Mouse (Mus musculus): ENCODE measurements around the gene Ahnak. TPM values are rescaled to one million over a fixed set of nuclear protein-coding genes. Genes with fewer than 3 reads are reported as not detected.

The Ahnak gene
- polyA plus RNA-seq, 1 experiment: 86.8 TPM

GRCm38 (mm10) chr19:9087821-9088220, 98.7 kb downstream of the Ahnak start, which contains the start of gene Scgb1a1:
Gene Scgb1a1 (minus strand): TSS chr19:9087958.
- TF ChIP-seq CEBPB (IDR thresholded peaks at IDR 0.05; ENCODE audit: low read depth) (no peak), CTCF (IDR thresholded peaks at IDR 0.05; ENCODE audit: control insufficient read depth, insufficient read depth, insufficient read length) (no peak), USF1 (IDR thresholded peaks at IDR 0.05; ENCODE audit: low read depth) (no peak), FOSL1 (IDR thresholded peaks at IDR 0.05; ENCODE audit: insufficient read depth, low read length, poor library complexity, severe bottlenecking) (no peak), MAX (IDR thresholded peaks at IDR 0.05) (no peak), MYOG (IDR thresholded peaks at IDR 0.05; ENCODE audit: control insufficient read depth, extremely low read depth, insufficient read length) (no peak), MYOD1 (IDR thresholded peaks at IDR 0.05; ENCODE audit: control insufficient read depth, insufficient read length, low read depth) (no peak)
- no peaks in the 10 kb centered on the region for H3K36me3 ChIP-seq (ENCODE audit: control insufficient read depth, insufficient read depth)

GRCm38 (mm10) chr19:9090191-9090590, 101.1 kb downstream of the Ahnak start:
- no peak overlapping the region for H3K4me3 ChIP-seq (ENCODE audit: insufficient read depth, poor library complexity, severe bottlenecking)
- TF ChIP-seq MYOG (IDR thresholded peaks at IDR 0.05; ENCODE audit: control insufficient read depth, extremely low read depth, insufficient read length) (no peak), USF1 (IDR thresholded peaks at IDR 0.05; ENCODE audit: low read depth) (no peak), MAX (IDR thresholded peaks at IDR 0.05) (no peak), FOSL1 (IDR thresholded peaks at IDR 0.05; ENCODE audit: insufficient read depth, low read length, poor library complexity, severe bottlenecking) (no peak), MYOD1 (IDR thresholded peaks at IDR 0.05; ENCODE audit: control insufficient read depth, insufficient read length, low read depth) (no peak), CTCF (IDR thresholded peaks at IDR 0.05; ENCODE audit: control insufficient read depth, insufficient read depth, insufficient read length) (no peak), CEBPB (IDR thresholded peaks at IDR 0.05; ENCODE audit: low read depth) (no peak)
- H3K36me3 ChIP-seq (ENCODE audit: control insufficient read depth, insufficient read depth): no peaks in the 10 kb centered on the region
- no peaks in the 10 kb centered on the region for H3K79me3 ChIP-seq (ENCODE audit: low read depth)
- no peaks in the 10 kb centered on the region for H3K27me3 ChIP-seq (ENCODE audit: control insufficient read depth, insufficient read depth, insufficient read length)
- H3ac ChIP-seq (ENCODE audit: control insufficient read depth, insufficient read length, low read depth): no peak overlapping the region
- no peaks in the 10 kb centered on the region for H3K79me2 ChIP-seq (ENCODE audit: control insufficient read depth, insufficient read depth)

More at GRCm38 (mm10) chr19:9087821-9088220, 98.7 kb downstream of the Ahnak start, which contains the start of gene Scgb1a1:
- H3K79me2 ChIP-seq (ENCODE audit: control insufficient read depth, insufficient read depth): no peaks in the 10 kb centered on the region
- H3K79me3 ChIP-seq (ENCODE audit: low read depth): no peaks in the 10 kb centered on the region
- no peaks in the 10 kb centered on the region for H3K27me3 ChIP-seq (ENCODE audit: control insufficient read depth, insufficient read depth, insufficient read length)
- no peak within 1 kb of the TSS for H3ac ChIP-seq (ENCODE audit: control insufficient read depth, insufficient read length, low read depth)
- H3K4me3 ChIP-seq (ENCODE audit: insufficient read depth, poor library complexity, severe bottlenecking): no peak within 1 kb of the TSS

GRCm38 (mm10) chr19:9090709-9091108, 101.6 kb downstream of the Ahnak start:
- Histone ChIP-seq H3K36me3 (ENCODE audit: control insufficient read depth, insufficient read depth) (no peaks in the 10 kb centered on the region), H3K27me3 (ENCODE audit: control insufficient read depth, insufficient read depth, insufficient read length) (no peaks in the 10 kb centered on the region), H3K79me2 (ENCODE audit: control insufficient read depth, insufficient read depth) (no peaks in the 10 kb centered on the region), H3ac (ENCODE audit: control insufficient read depth, insufficient read length, low read depth) (no peak overlapping the region), H3K79me3 (ENCODE audit: low read depth) (no peaks in the 10 kb centered on the region), H3K4me3 (ENCODE audit: insufficient read depth, poor library complexity, severe bottlenecking) (no peak overlapping the region)
- no peak for TF ChIP-seq MAX (IDR thresholded peaks at IDR 0.05)
- no peak for TF ChIP-seq FOSL1 (IDR thresholded peaks at IDR 0.05; ENCODE audit: insufficient read depth, low read length, poor library complexity, severe bottlenecking)
- no peak for TF ChIP-seq MYOG (IDR thresholded peaks at IDR 0.05; ENCODE audit: control insufficient read depth, extremely low read depth, insufficient read length)
- no peak for TF ChIP-seq USF1 (IDR thresholded peaks at IDR 0.05; ENCODE audit: low read depth)
- TF ChIP-seq CEBPB (IDR thresholded peaks at IDR 0.05; ENCODE audit: low read depth): no peak
- TF ChIP-seq CTCF (IDR thresholded peaks at IDR 0.05; ENCODE audit: control insufficient read depth, insufficient read depth, insufficient read length): no peak
- no peak for TF ChIP-seq MYOD1 (IDR thresholded peaks at IDR 0.05; ENCODE audit: control insufficient read depth, insufficient read length, low read depth)

GRCm38 (mm10) chr19:9095111-9095510, 106.0 kb downstream of the Ahnak start:
- H3K79me3 ChIP-seq (ENCODE audit: low read depth): no peaks in the 10 kb centered on the region
- H3K36me3 ChIP-seq (ENCODE audit: control insufficient read depth, insufficient read depth): no peaks in the 10 kb centered on the region
- TF ChIP-seq MYOG (IDR thresholded peaks at IDR 0.05; ENCODE audit: control insufficient read depth, extremely low read depth, insufficient read length) (no peak), CEBPB (IDR thresholded peaks at IDR 0.05; ENCODE audit: low read depth) (no peak), MAX (IDR thresholded peaks at IDR 0.05) (no peak), CTCF (IDR thresholded peaks at IDR 0.05; ENCODE audit: control insufficient read depth, insufficient read depth, insufficient read length) (no peak)
- no peaks in the 10 kb centered on the region for H3K79me2 ChIP-seq (ENCODE audit: control insufficient read depth, insufficient read depth)
- no peak overlapping the region for H3K4me3 ChIP-seq (ENCODE audit: insufficient read depth, poor library complexity, severe bottlenecking)
- H3ac ChIP-seq (ENCODE audit: control insufficient read depth, insufficient read length, low read depth): no peak overlapping the region
- no peaks in the 10 kb centered on the region for H3K27me3 ChIP-seq (ENCODE audit: control insufficient read depth, insufficient read depth, insufficient read length)

GRCm38 (mm10) chr19:9097441-9097840, 108.4 kb downstream of the Ahnak start:
- Histone ChIP-seq H3ac (ENCODE audit: control insufficient read depth, insufficient read length, low read depth) (no peak overlapping the region), H3K27me3 (ENCODE audit: control insufficient read depth, insufficient read depth, insufficient read length) (no peaks in the 10 kb centered on the region), H3K79me3 (ENCODE audit: low read depth) (no peaks in the 10 kb centered on the region), H3K36me3 (ENCODE audit: control insufficient read depth, insufficient read depth) (no peaks in the 10 kb centered on the region), H3K4me3 (ENCODE audit: insufficient read depth, poor library complexity, severe bottlenecking) (no peak overlapping the region), H3K79me2 (ENCODE audit: control insufficient read depth, insufficient read depth) (no peaks in the 10 kb centered on the region)
- TF ChIP-seq MYOD1 (IDR thresholded peaks at IDR 0.05; ENCODE audit: control insufficient read depth, insufficient read length, low read depth): no peak
- TF ChIP-seq MAX (IDR thresholded peaks at IDR 0.05): no peak
- no peak for TF ChIP-seq USF1 (IDR thresholded peaks at IDR 0.05; ENCODE audit: low read depth)
- no peak for TF ChIP-seq CEBPB (IDR thresholded peaks at IDR 0.05; ENCODE audit: low read depth)
- no peak for TF ChIP-seq CTCF (IDR thresholded peaks at IDR 0.05; ENCODE audit: control insufficient read depth, insufficient read depth, insufficient read length)
- TF ChIP-seq FOSL1 (IDR thresholded peaks at IDR 0.05; ENCODE audit: insufficient read depth, low read length, poor library complexity, severe bottlenecking): no peak
- TF ChIP-seq MYOG (IDR thresholded peaks at IDR 0.05; ENCODE audit: control insufficient read depth, extremely low read depth, insufficient read length): no peak

GRCm38 (mm10) chr19:9099751-9100150, 110.7 kb downstream of the Ahnak start:
- Histone ChIP-seq H3ac (ENCODE audit: control insufficient read depth, insufficient read length, low read depth) (no peak overlapping the region), H3K79me2 (ENCODE audit: control insufficient read depth, insufficient read depth) (no peaks in the 10 kb centered on the region), H3K79me3 (ENCODE audit: low read depth) (no peaks in the 10 kb centered on the region), H3K36me3 (ENCODE audit: control insufficient read depth, insufficient read depth) (no peaks in the 10 kb centered on the region), H3K27me3 (ENCODE audit: control insufficient read depth, insufficient read depth, insufficient read length) (no peaks in the 10 kb centered on the region), H3K4me3 (ENCODE audit: insufficient read depth, poor library complexity, severe bottlenecking) (no peak overlapping the region)
- TF ChIP-seq FOSL1 (IDR thresholded peaks at IDR 0.05; ENCODE audit: insufficient read depth, low read length, poor library complexity, severe bottlenecking): no peak
- TF ChIP-seq CTCF (IDR thresholded peaks at IDR 0.05; ENCODE audit: control insufficient read depth, insufficient read depth, insufficient read length): no peak
- TF ChIP-seq USF1 (IDR thresholded peaks at IDR 0.05; ENCODE audit: low read depth): no peak
- TF ChIP-seq CEBPB (IDR thresholded peaks at IDR 0.05; ENCODE audit: low read depth): no peak
- TF ChIP-seq MAX (IDR thresholded peaks at IDR 0.05): no peak
- TF ChIP-seq MYOG (IDR thresholded peaks at IDR 0.05; ENCODE audit: control insufficient read depth, extremely low read depth, insufficient read length): no peak
- TF ChIP-seq MYOD1 (IDR thresholded peaks at IDR 0.05; ENCODE audit: control insufficient read depth, insufficient read length, low read depth): no peak

Measured in C2C12 (cell line).